Mouse (Mus musculus) testis, adult 2 months (tissue): ENCODE data around the gene Spc24. TPM values are rescaled to one million over a fixed set of nuclear protein-coding genes. Genes with fewer than 3 reads are reported as not detected.

ENCODE experiments used
- H3K27ac ChIP-seq: fragments of 200-500 bp; 2 replicates; pipeline ENCODE4 v1.5.1; 2012; ENCODE audit warnings: low read depth, low read length; ENCODE audit not compliant: control insufficient read depth, insufficient read depth
- H3K27me3 ChIP-seq: fragments of 200-500 bp; 2 replicates; pipeline ENCODE4 v1.6.1; 2012; ENCODE audit warnings: mild to moderate bottlenecking, low read length, moderate library complexity; ENCODE audit not compliant: control insufficient read depth, insufficient read depth
- H3K36me3 ChIP-seq: fragments of 200-500 bp; 2 replicates; pipeline ENCODE4 v1.6.1; 2012; ENCODE audit warnings: mild to moderate bottlenecking, low read length; ENCODE audit not compliant: control insufficient read depth, insufficient read depth
- H3K4me1 ChIP-seq: fragments of 200-500 bp; 2 replicates; pipeline ENCODE4 v1.6.1; 2012; ENCODE audit warnings: low read length; ENCODE audit not compliant: control insufficient read depth, insufficient read depth
- H3K4me3 ChIP-seq: fragments of 200-500 bp; 2 replicates; pipeline ENCODE4 v1.5.1; 2012; ENCODE audit warnings: low read depth, mild to moderate bottlenecking, low read length, moderate library complexity, mixed read lengths; ENCODE audit not compliant: control insufficient read depth
- CTCF ChIP-seq: fragments of 200-500 bp; IDR thresholded peaks from 2 replicates; pipeline ENCODE4 v1.5.1; 2012; ENCODE audit warnings: low read depth, mild to moderate bottlenecking, inconsistent platforms, low read length, moderate library complexity; ENCODE audit not compliant: control insufficient read depth, insufficient read depth, insufficient replicate concordance
- POLR2A ChIP-seq: fragments of 200-500 bp; IDR thresholded peaks from 2 replicates; pipeline ENCODE4 v1.6.1; 2012; ENCODE audit warnings: low read depth, mild to moderate bottlenecking, inconsistent platforms, low read length, moderate library complexity; ENCODE audit not compliant: control insufficient read depth
- polyA plus RNA-seq: library from polyadenylated mRNA; depleted of rRNA; stranded (reverse); fragments of >200 nt; gene quantifications from 2 replicates; pipeline ENCODE4 v1.2.3, GENCODE M21; 2012

The Spc24 gene
- polyA plus RNA-seq, 1 experiment = 16.5 TPM

DNA sequence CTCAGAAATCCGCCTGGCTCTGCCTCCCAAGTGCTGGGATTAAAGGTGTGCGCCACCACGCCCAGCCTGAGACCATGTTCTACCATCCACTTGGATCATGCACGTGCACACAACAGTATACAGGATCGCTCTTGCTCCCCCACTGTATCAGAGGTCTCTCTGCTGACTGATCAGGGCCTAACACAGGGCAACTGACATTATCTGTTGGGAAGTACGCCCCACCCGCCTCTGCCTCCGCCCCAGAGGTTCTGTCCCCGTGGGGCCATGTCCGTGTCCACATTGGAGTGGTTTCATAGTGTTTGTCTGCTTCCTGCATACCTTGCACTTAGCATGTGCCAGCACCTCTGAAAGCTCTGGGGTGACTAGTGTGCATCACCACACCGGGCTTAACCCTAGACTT lies 18.6 kb downstream of the Spc24 start:
- H3K4me1 ChIP-seq = no peaks in the 10 kb centered on the region
- no peak overlapping the region for H3K27ac ChIP-seq
- H3K36me3 ChIP-seq = no peaks in the 10 kb centered on the region
- H3K4me3 ChIP-seq = no peak overlapping the region
- no peak for TF ChIP-seq POLR2A
- TF ChIP-seq CTCF = no peak
- no peaks in the 10 kb centered on the region for H3K27me3 ChIP-seq

- TF ChIP-seq POLR2A (no peak), CTCF (no peak)
- no peak overlapping the region for H3K4me3 ChIP-seq
- no peak overlapping the region for H3K27ac ChIP-seq
- H3K4me1 ChIP-seq = no peaks in the 10 kb centered on the region
- no peaks in the 10 kb centered on the region for H3K36me3 ChIP-seq
- no peaks in the 10 kb centered on the region for H3K27me3 ChIP-seq
Observed at GRCm38 (mm10) chr9:21740427-21740826, 19.7 kb downstream of the Spc24 start.

DNA sequence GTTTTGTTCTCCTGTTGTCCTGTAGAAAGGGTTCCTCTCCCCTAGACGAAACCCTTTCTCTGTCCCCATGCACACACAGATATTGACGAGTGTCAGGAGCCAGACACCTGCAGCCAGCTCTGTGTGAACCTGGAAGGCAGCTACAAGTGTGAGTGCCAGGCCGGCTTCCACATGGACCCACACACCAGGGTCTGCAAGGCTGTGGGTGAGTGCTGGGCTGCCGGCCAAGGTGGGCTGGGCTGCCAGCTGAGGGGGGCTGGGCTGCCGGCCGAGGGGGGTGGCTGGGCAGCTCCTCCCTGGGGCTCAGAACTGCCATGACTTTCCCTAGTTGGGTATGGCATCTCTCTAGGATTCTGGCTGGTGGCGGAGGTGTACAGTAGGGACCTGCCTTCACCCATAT lies 21.3 kb downstream of the Spc24 start:
- TF ChIP-seq POLR2A (no peak), CTCF (no peak)
- no peak overlapping the region for H3K27ac ChIP-seq
- H3K36me3 ChIP-seq = no peaks in the 10 kb centered on the region
- no peaks in the 10 kb centered on the region for H3K27me3 ChIP-seq
- H3K4me3 ChIP-seq = no peak overlapping the region
- H3K4me1 ChIP-seq = no peaks in the 10 kb centered on the region

- no peak overlapping the region for H3K27ac ChIP-seq
- TF ChIP-seq POLR2A = no peak
- no peak for TF ChIP-seq CTCF
- H3K27me3 ChIP-seq = no peaks in the 10 kb centered on the region
- H3K4me3 ChIP-seq = no peak overlapping the region
- H3K4me1 ChIP-seq = no peaks in the 10 kb centered on the region
- H3K36me3 ChIP-seq = no peaks in the 10 kb centered on the region
Observed at GRCm38 (mm10) chr9:21737188-21737587, 22.9 kb downstream of the Spc24 start.

GRCm38 (mm10) chr9:21736580-21736979 lies 23.5 kb downstream of the Spc24 start:
- H3K27ac ChIP-seq = no peak overlapping the region
- H3K27me3 ChIP-seq = no peaks in the 10 kb centered on the region
- TF ChIP-seq POLR2A = no peak
- TF ChIP-seq CTCF = no peak
- no peaks in the 10 kb centered on the region for H3K4me1 ChIP-seq
- H3K36me3 ChIP-seq = no peaks in the 10 kb centered on the region
- no peak overlapping the region for H3K4me3 ChIP-seq

- no peak overlapping the region for H3K4me3 ChIP-seq
- no peaks in the 10 kb centered on the region for H3K4me1 ChIP-seq
- no peaks in the 10 kb centered on the region for H3K27me3 ChIP-seq
- no peak overlapping the region for H3K27ac ChIP-seq
- no peaks in the 10 kb centered on the region for H3K36me3 ChIP-seq
- no peak for TF ChIP-seq CTCF
- TF ChIP-seq POLR2A = no peak
Observed at GRCm38 (mm10) chr9:21735126-21735525, 25.0 kb downstream of the Spc24 start.

DNA sequence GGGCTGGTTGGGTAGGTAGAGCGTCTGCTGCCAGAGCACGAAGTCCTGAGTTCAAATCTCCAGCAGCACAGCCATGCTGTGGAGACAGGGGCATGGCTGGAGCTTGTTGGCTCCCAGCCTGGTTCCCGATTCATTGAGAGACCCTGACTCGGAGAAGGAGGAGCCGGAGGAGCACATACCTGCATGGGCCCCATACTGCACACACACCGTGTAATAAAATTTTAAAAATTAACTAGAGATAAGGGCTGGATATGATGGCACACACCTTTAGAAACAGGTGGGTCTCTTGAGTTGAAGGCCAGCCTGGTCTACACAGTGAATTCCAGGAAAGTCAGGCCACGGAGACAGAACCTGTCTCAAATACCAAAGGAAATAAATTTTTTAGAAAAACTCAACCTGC lies 26.1 kb downstream of the Spc24 start:
- H3K27ac ChIP-seq = no peak overlapping the region
- no peaks in the 10 kb centered on the region for H3K36me3 ChIP-seq
- no peak for TF ChIP-seq CTCF
- TF ChIP-seq POLR2A = no peak

GRCm38 (mm10) chr9:21733446-21733845 lies 26.7 kb downstream of the Spc24 start:
- Histone ChIP-seq H3K27ac (no peak overlapping the region), H3K4me3 (no peak overlapping the region), H3K4me1 (no peaks in the 10 kb centered on the region), H3K27me3 (no peaks in the 10 kb centered on the region), H3K36me3 (no peaks in the 10 kb centered on the region)
- TF ChIP-seq POLR2A (no peak), CTCF (no peak)

More for the DNA sequence above, 26.1 kb downstream of the Spc24 start:
- Histone ChIP-seq H3K4me1 (no peaks in the 10 kb centered on the region), H3K27me3 (no peaks in the 10 kb centered on the region), H3K4me3 (no peak overlapping the region)
